ENCODE assay signal across 8 mouse cellular contexts in genomic region chr14:61045446-61046090, GRCm38 (mm10). TPM values are rescaled to one million over a fixed set of nuclear protein-coding genes. Genes with fewer than 3 reads are reported as not detected.
A peak's percentile ranks its signal among the peaks of the same experiment; 100 is the strongest.
DNase-seq lines count a peak whose midpoint lies in the region; ATAC-seq lines count a peak whose summit lies in the region.

No protein-coding gene starts in this region.

- peak overlapping the region; percentile 73 for H3K9ac ChIP-seq in kidney, embryonic 16.5 days (replicated peaks; ENCODE audit: low read length)
- peak overlapping the region; percentile 71 for H3K9ac ChIP-seq in forebrain, embryonic 12.5 days
- H3K9ac ChIP-seq in hindbrain, embryonic 16.5 days (ENCODE audit: low read depth, low read length): peak overlapping the region; percentile 71
- H3K9ac ChIP-seq in midbrain, embryonic 11.5 days (ENCODE audit: low read length): peak overlapping the region; percentile 71

- peaks cover 35% of the 10 kb centered on the region for H3K4me1 ChIP-seq in kidney, embryonic 16.5 days (ENCODE audit: insufficient read depth, low read length)
- peaks cover 55% of the 10 kb centered on the region for H3K4me1 ChIP-seq in forebrain, embryonic 12.5 days
- H3K4me1 ChIP-seq in hindbrain, embryonic 16.5 days (ENCODE audit: control insufficient read depth, insufficient read depth, low read depth, low read length): peaks cover 15% of the 10 kb centered on the region
- H3K4me1 ChIP-seq in midbrain, embryonic 11.5 days (ENCODE audit: control insufficient read depth, insufficient read depth, low read length): peaks cover 30% of the 10 kb centered on the region

- WGBS in kidney, embryonic 16.5 days: 1% methylated on average over 19 of the region's 19 CpGs
- WGBS in forebrain, embryonic 12.5 days: under 1% methylated on average over 19 of the region's 19 CpGs
- WGBS in hindbrain, embryonic 16.5 days: under 1% methylated on average over 19 of the region's 19 CpGs
- under 1% methylated on average over 19 of the region's 19 CpGs for WGBS in midbrain, embryonic 11.5 days

- H3K27me3 ChIP-seq in kidney, embryonic 16.5 days (ENCODE audit: insufficient read depth, low read length): no peaks in the 10 kb centered on the region
- peaks cover 45% of the 10 kb centered on the region for H3K27me3 ChIP-seq in forebrain, embryonic 12.5 days
- no peaks in the 10 kb centered on the region for H3K27me3 ChIP-seq in hindbrain, embryonic 16.5 days (replicated peaks; ENCODE audit: control insufficient read depth, insufficient read depth, low read length)
- H3K27me3 ChIP-seq in midbrain, embryonic 11.5 days (ENCODE audit: control insufficient read depth, insufficient read depth, low read length): no peaks in the 10 kb centered on the region

- peak overlapping the region; percentile 65; the same call in 1 of the 2 replicates for H3K27ac ChIP-seq in kidney, embryonic 16.5 days (ENCODE audit: low read length)
- peak overlapping the region; percentile 92 for H3K27ac ChIP-seq in forebrain, embryonic 12.5 days
- H3K27ac ChIP-seq in hindbrain, embryonic 16.5 days (ENCODE audit: low read depth, low read length): peak overlapping the region; percentile 77
- peak overlapping the region; percentile 86 for H3K27ac ChIP-seq in midbrain, embryonic 11.5 days (ENCODE audit: low read depth, low read length)

- DNase-seq in kidney, adult 9 months: no peak
- DNase-seq in midbrain, embryonic 11.5 days (ENCODE audit: low spot score, missing footprints): peak; percentile 95
- DNase-seq in right cerebral cortex, postnatal 10 days (ENCODE audit: low spot score in 2 of 2): no peak
- no peak for DNase-seq in kidney, postnatal 14 days

- no peaks in the 10 kb centered on the region for H3K9me3 ChIP-seq in kidney, embryonic 16.5 days (ENCODE audit: low read length)
- H3K9me3 ChIP-seq in forebrain, embryonic 12.5 days: no peaks in the 10 kb centered on the region
- no peaks in the 10 kb centered on the region for H3K9me3 ChIP-seq in hindbrain, embryonic 16.5 days (ENCODE audit: control insufficient read depth, low read length)
- H3K9me3 ChIP-seq in midbrain, embryonic 11.5 days (ENCODE audit: control insufficient read depth, low read length): no peaks in the 10 kb centered on the region

- peak overlapping the region; percentile 95 for H3K4me2 ChIP-seq in kidney, embryonic 16.5 days (replicated peaks; ENCODE audit: low read depth, low read length)
- H3K4me2 ChIP-seq in forebrain, embryonic 12.5 days: peak overlapping the region; percentile 68
- peak overlapping the region; percentile 94 for H3K4me2 ChIP-seq in hindbrain, embryonic 16.5 days (ENCODE audit: low read length)
- peak overlapping the region; percentile 87 for H3K4me2 ChIP-seq in midbrain, embryonic 11.5 days

- no peaks in the 10 kb centered on the region for H3K36me3 ChIP-seq in kidney, embryonic 16.5 days (ENCODE audit: insufficient read depth, low read length)
- no peaks in the 10 kb centered on the region for H3K36me3 ChIP-seq in forebrain, embryonic 12.5 days (replicated peaks)
- H3K36me3 ChIP-seq in hindbrain, embryonic 16.5 days (ENCODE audit: control insufficient read depth, insufficient read depth, low read length): no peaks in the 10 kb centered on the region
- H3K36me3 ChIP-seq in midbrain, embryonic 11.5 days (ENCODE audit: control insufficient read depth, insufficient read depth, low read length): no peaks in the 10 kb centered on the region

- peak overlapping the region; percentile 57 for H3K4me3 ChIP-seq in kidney, embryonic 16.5 days (ENCODE audit: low read length)
- peak overlapping the region; percentile 51 for H3K4me3 ChIP-seq in forebrain, embryonic 12.5 days (replicated peaks)
- peak overlapping the region; percentile 55 for H3K4me3 ChIP-seq in hindbrain, embryonic 16.5 days (ENCODE audit: low read length)
- H3K4me3 ChIP-seq in midbrain, embryonic 11.5 days (ENCODE audit: low read depth, low read length): peak overlapping the region; percentile 49

- 0 out of 2 replicates have a peak, but pooled peaks have one; percentile 21 for ATAC-seq in kidney, embryonic 16.5 days (ENCODE audit: low FRiP score, low TSS enrichment)
- no peak for ATAC-seq in forebrain, embryonic 12.5 days (ENCODE audit: low FRiP score)
- ATAC-seq in hindbrain, embryonic 16.5 days: no peak
- no peak; the same call in 1 of the 2 replicates for ATAC-seq in midbrain, embryonic 11.5 days (ENCODE audit: low FRiP score)
- no peak for ATAC-seq in megakaryocyte progenitor cell, adult 5-6 weeks (replicated peaks; ENCODE audit: poor library complexity)

RNA-seq across cellular contexts. Expression of gene Tnfrsf19, which starts 0.7 kb away (rescaled TPM):
- 17.0 and 18.9 TPM in 2 replicates for polyA plus RNA-seq in kidney, embryonic 16.5 days (2015; fragmentation: Nextera tagmentation; extraction: Ambion mirVana)
- 92.5 and 118 TPM in 2 replicates for polyA plus RNA-seq in forebrain, embryonic 12.5 days (2016; fragmentation: Nextera tagmentation; extraction: Ambion mirVana)
- polyA plus RNA-seq in hindbrain, embryonic 16.5 days (2015; fragmentation: Nextera tagmentation; extraction: Ambion mirVana): 29.8 and 33.6 TPM in 2 replicates
- 74.8 and 81.2 TPM in 2 replicates for polyA plus RNA-seq in midbrain, embryonic 11.5 days (2014; fragmentation: Nextera tagmentation; extraction: Ambion mirVana)
- not detected in 2 replicates for total RNA-seq in megakaryocyte progenitor cell, adult 5-6 weeks (2015)
- total RNA-seq in megakaryocyte progenitor cell, adult 5-6 weeks (2017): 0.12 and 0.14 TPM in 2 replicates
